Mouse (Mus musculus) urinary bladder, postnatal 14 days (tissue): ENCODE results near the gene Enpep.
A peak's percentile ranks its signal among the peaks of the same experiment; 100 is the strongest.

Experiments used
- DNase-seq: peaks from one replicate; pipeline ENCODE4 v3.0.0; 2021; ENCODE audit warnings: low spot score

The Enpep gene

GRCm38 (mm10) chr3:129332586-129332985, at the start of gene Enpep:
Enpep (minus strand) TSS chr3:129332720.
- DNase-seq: peak; percentile 43

DNA sequence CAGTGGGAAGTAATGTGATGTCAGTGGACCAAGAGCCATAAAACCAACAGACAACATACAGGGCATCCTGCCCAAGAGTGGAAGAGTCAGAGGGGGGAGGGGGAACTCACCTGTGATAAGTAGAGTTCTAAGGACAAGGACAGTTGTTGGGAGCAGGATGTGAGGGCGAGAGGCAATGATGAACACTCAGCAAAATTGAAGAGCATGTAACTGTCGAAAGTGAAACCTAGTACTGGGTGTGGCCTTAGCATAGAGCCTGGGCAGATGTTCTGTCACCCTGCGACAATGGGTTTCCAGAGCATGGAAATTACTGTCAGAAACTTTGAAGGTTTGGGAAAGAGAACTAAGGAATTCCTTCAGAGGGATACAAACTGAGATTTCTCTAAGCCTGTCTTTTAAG, 46.6 kb upstream of the Enpep start:
- DNase-seq: no peak

GRCm38 (mm10) chr3:129375087-129375486, 42.6 kb upstream of the Enpep start:
- DNase-seq: no peak

DNA sequence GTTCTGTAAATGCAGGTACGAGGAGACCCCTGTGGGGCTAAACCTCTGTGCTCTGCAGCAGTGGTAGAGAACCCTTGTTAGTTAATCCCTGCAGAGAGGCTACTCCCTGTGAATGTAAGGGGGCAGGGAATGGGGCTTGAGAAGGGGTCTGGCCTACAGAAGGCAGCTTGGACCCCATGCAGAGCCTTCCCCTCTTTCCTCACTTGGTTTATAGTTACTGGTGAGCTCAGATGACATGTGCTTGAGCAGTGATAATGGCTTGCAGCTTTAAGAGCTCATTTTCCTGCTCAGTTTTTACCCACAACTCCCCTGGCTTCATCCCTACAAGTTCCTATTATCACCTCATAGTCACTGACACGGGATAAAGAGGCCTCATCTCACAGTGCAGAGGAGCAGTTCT, 40.6 kb upstream of the Enpep start:
- DNase-seq: no peak

DNA sequence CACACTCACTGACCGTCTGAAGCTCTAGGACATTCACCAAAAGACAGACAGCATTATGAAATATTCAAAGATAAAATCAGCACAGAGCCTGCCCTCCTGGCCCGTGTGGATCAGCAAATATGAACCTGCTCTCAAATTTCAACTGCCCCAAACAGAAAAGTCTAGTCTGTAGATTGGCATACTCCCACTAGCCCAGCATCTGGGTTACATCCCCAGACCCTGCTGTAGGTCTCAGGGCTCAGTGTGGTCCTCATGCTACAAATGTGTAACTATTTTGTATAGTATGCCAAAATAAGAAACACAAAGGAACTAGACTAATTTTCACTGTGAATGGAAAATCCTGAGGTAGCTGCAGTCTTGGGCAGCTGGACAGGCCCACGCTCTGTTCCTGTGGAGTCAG, 37.0 kb upstream of the Enpep start:
- no peak for DNase-seq

- no peak for DNase-seq
Observed at GRCm38 (mm10) chr3:129365919-129366318, 33.4 kb upstream of the Enpep start.

DNA sequence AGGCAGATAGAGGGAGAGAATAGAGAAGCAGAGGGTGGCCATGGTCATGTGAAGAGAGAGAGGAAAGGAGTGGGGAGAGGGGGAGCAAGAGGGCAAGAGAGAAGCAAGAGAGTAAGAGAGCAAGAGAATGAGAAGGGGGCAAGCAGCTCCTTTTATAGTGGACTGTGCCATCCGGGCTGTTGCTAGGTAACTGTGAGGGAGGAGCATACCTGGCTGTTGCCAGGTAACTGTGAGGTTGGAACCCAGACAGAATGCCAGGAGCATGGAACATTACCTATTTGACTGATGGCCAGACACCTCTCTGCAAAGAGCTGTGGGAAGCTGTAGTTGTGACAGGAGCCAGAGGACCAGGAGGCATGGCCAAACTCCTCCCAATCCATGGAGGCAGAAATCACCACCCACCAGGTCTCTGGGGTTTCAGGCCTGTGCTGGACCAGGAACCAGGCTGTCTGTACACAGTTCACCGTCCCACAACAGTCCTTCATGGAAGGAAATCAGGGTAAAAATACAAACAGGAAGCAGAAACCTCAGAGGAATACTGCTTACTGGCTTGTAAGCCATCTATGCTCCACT, 32.4 kb upstream of the Enpep start:
- DNase-seq: no peak

DNA sequence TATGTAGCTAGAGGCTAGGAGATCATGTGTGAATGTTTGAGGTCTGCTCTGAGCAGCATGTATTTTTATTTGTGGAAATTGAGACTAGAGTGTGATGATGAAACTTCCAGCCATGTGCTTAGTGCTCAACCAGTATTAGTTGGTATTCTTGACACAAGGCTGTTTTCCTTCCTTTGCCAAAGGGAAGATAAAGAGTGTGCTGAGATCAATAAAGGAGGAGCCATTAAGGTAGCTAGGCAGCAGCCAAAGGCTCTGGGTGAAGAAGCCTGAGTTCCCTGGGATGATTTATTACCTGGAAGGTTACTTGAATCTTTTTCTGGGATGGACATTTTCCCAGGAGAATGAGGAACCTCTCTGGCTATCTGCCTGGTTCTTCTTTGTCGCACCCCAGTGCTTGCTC, 30.9 kb upstream of the Enpep start:
- DNase-seq: no peak

DNA sequence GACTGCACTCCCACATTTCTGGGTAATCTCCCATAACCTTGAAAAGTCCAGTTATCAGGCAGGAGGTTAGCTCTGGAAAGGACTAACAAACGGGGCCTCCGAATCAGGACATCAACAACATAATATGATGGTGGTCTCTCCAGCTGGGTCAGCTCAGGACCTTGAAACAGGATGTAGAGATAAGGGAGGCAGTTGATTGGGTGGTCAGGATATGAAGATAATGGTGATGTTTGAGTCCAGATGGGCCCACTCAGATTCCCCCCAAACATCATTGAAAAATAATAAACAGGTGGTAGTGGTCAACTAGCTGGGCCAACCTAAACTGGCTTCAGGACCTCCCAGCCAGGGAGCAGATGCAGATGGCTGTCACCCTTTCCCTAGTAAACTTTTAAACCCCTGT, 25.6 kb upstream of the Enpep start:
- no peak for DNase-seq

- DNase-seq: no peak
Observed at GRCm38 (mm10) chr3:129353901-129354300, 21.4 kb upstream of the Enpep start.

- DNase-seq: no peak
Observed at GRCm38 (mm10) chr3:129351320-129351877, 18.9 kb upstream of the Enpep start.

DNA sequence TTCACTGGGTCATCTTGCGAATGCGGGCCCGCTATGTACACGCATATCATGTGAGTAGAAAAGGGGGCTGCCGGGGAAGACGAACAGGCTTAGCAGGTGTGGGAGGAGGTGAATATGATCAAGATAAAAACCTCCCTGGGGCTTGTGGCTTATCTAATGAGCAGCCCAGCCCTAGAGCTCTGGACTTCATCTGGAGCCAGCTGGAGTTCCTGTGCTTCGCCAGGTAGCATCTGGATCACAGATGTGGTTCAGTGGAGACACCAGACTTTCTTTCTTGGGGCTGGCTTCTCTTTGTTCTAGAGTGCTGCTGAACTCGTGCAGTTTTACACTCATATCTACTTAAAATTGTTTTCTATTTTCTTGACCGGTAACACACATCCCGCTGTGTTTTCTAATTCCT, 14.8 kb upstream of the Enpep start:
- DNase-seq: no peak

- DNase-seq: no peak
Observed at GRCm38 (mm10) chr3:129342767-129343166, 10.2 kb upstream of the Enpep start.

GRCm38 (mm10) chr3:129341066-129341465, 8.5 kb upstream of the Enpep start:
- DNase-seq: no peak

- no peak for DNase-seq
Observed at GRCm38 (mm10) chr3:129338296-129339091, 6.0 kb upstream of the Enpep start.

DNA sequence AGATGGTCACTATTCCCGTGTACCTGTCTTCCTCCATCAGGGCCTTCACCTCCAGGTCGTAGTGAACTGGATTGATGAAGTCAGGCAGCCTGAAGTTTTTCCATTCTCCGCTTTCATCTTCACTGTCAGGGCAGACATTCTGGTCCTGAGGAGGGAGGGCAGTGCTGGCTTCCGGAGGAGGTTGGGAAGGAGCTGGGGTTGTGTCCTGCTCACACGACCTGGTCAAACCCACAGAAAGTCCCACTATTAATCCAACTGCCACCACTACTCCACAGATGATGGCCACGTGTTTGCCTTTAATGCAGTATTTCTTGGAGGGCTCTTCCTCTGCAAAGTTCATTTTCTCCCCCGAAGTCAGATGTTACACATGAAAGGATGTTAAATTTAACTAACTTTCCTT, 378 bp downstream of the Enpep start:
- no peak for DNase-seq

GRCm38 (mm10) chr3:129331427-129331826, 1.1 kb downstream of the Enpep start:
- DNase-seq: no peak

DNA sequence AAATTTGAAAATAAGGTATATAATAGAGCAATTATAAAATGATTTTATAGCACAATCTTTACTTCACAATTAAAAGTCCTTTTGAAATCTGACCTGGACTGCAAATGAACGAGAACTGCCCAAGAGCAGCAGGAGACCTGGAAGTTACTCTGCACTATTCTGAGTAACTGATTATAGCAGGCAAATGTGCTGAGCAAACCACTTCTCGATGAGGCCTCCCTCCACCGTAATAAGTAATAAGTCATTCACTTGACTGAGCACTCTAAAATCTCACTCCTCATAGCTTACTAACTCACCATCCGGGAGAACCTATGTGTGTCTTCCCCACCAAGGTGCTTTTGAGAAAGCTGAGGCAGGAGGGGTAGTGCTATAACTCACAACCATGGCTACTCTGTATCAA, 4.5 kb downstream of the Enpep start:
- DNase-seq: no peak

GRCm38 (mm10) chr3:129321585-129321984, 10.9 kb downstream of the Enpep start:
- DNase-seq: no peak

DNA sequence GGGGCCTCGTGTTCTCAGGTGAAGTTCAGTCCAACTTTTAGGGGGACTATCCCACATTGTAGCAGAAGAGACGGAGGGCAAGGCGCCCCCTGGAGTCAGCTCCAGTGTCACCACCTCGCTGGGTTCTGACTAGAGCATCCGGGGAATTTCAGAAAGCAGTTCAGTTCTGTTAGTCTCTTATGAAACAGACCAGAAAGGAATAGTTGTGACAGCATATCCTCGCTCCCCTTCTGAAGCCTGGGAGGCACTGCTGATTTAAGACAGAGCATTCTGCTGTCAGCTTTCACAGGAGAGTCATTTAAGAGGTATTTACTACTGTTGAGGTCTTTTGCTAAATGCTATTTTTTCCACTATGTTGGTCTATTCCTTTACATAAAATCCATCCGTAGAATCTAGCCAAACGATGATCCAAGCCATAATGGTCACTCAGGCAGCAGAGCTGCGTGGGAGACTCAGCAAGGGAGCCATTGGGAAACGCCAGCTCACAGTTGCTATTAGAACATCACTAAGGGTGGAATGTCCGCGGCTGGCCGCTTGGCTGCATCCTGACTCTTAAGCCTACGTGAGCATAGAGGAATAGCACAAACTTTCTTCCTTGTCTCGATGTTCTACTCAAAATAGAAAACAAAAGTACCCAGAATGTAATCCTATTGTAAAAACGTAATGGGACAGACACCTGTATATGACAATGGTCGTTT, 15.3 kb downstream of the Enpep start:
- DNase-seq: no peak

DNA sequence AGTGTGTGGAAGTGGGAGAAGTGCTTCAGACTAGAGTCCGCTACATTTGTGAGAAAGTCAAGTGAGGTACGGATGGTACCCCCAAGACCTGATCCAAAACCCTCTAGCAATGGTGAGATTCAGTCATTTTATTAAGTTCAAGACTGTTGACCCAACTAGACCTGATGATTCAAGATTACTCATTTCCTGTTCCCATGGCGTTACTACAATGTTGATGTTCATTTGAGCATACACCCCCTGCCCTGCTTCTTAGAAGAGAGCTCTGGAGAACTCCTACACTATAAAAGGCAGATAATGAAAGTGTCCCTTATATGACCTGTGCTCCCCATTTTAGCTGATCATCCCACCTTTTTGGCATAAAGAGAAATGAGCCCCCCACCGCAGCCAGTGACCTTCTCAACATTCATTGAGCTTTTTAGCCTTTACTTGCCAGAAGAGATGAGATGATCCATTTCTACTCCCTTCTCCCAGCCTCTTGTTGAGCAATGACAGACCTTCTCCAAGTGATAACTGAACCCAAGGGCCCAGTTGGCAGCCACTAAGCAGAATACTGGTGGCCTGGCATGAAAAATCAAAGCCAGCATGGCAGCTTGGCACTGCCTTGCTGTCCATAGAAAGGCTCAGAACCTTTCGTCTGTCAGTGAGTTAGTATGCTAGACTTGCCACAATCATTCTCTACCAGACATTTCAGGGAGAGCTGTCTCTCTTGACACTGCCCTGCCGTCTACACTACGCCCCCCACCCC, 18.7 kb downstream of the Enpep start:
- DNase-seq: no peak

GRCm38 (mm10) chr3:129313221-129313620, 19.3 kb downstream of the Enpep start:
- DNase-seq: no peak
